In the genomic region with DNA sequence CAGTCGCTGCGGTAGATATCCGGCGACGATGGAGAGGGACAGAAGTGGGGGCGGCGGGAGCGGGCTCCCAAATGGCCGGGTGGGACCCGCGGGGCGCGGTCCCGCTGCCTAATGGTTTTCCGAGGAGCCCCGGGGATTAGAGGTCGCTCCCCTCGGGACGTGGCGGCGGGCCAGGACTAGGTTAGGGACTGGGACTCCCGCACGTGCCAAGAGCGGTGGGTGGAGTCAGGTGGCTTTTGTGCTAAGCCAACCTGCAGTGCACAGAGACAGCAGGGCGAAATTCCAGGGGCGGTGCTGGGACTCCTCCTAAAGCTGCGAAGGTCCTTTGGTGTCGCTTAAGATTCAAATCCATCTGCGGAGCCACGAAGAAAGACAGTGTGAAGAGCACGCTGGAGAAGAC, we compare ENCODE assay signal across 9 mouse cellular contexts. TPM values are rescaled to one million over a fixed set of nuclear protein-coding genes. Genes with fewer than 3 reads are reported as not detected.
DNase-seq lines count a peak whose midpoint lies in the region; ATAC-seq and TF ChIP-seq lines count a peak whose summit lies in the region.
"Had no signal": no experiment of that assay in that cellular context is flagged by ENCODE, and none has a peak within 500 bp of the region (broad histone marks: within the 10 kb centered on the region; RNA-seq: fewer than 3 reads in every experiment).

No protein-coding gene starts in this region.

- H3K27ac ChIP-seq in gastrocnemius, adult 2 months: no peak overlapping the region
- H3K27ac ChIP-seq in heart, embryonic 14.5 days (replicated peaks in 1 of 2; ENCODE audit: control insufficient read depth in 1 of 2, insufficient read depth in 1 of 2, low read depth in 2 of 2, low read length in 2 of 2): no peak overlapping the region
- H3K27ac ChIP-seq in kidney, postnatal 0 days: no peak overlapping the region

- 0 out of 2 replicates have a peak overlapping the region, but pooled peaks have one; percentile 9 for H3K9ac ChIP-seq in heart, embryonic 14.5 days (ENCODE audit: low read length)
- H3K9ac ChIP-seq in kidney, postnatal 0 days (ENCODE audit: low read depth, low read length): peak overlapping the region; percentile 15; the same call in 1 of the 2 replicates

- DNase-seq in gastrocnemius, adult 2 months: peak; percentile 61
- no peak for DNase-seq in gastrocnemius, postnatal 4 days (ENCODE audit: low spot score in 2 of 2)
- DNase-seq in brain, adult 2 months (ENCODE audit: low read depth, low spot score): peak; percentile 8
- DNase-seq in kidney, postnatal 0 days (ENCODE audit: low spot score): no peak
- peak; percentile 59 for DNase-seq in lung, postnatal 14 days
- peak; percentile 36 for DNase-seq in testis, postnatal 14 days (ENCODE audit: low spot score)
- DNase-seq in thymus, postnatal 14 days: no peak

- H3K9me3 ChIP-seq in heart, embryonic 14.5 days (ENCODE audit: control insufficient read depth, low read length): no peaks in the 10 kb centered on the region
- H3K9me3 ChIP-seq in kidney, postnatal 0 days (replicated peaks; ENCODE audit: low read length): no peaks in the 10 kb centered on the region

- H3K36me3 ChIP-seq in heart, embryonic 14.5 days (ENCODE audit: control insufficient read depth, insufficient read depth, low read length): no peaks in the 10 kb centered on the region
- H3K36me3 ChIP-seq in kidney, postnatal 0 days (ENCODE audit: insufficient read depth, low read length): no peaks in the 10 kb centered on the region

- 2% methylated on average over 31 of the region's 31 CpGs for WGBS in heart, embryonic 14.5 days
- WGBS in kidney, postnatal 0 days: 1% methylated on average over 30 of the region's 31 CpGs

- H3K4me3 ChIP-seq in gastrocnemius, adult 2 months: peak overlapping the region; percentile 36
- peak overlapping the region; percentile 4 to 29; a peak in 3 of 4 replicates for H3K4me3 ChIP-seq in heart, embryonic 14.5 days (ENCODE audit: control insufficient read depth in 1 of 2, insufficient read depth in 1 of 2, low read depth in 1 of 2, low read length in 2 of 2)
- peak overlapping the region; percentile 5; the same call in 1 of the 2 replicates for H3K4me3 ChIP-seq in kidney, postnatal 0 days (replicated peaks; ENCODE audit: low read depth, low read length)

- intact Hi-C loops in gastrocnemius, adult 2 months (cut with DNase I): no loop called here

- no peak for TF ChIP-seq CTCF in gastrocnemius, adult 2 months (IDR thresholded peaks at IDR 0.05)
- no peak for TF ChIP-seq CTCF in kidney, postnatal 0 days (IDR thresholded peaks at IDR 0.05; ENCODE audit: low read depth)

- H3K27me3 ChIP-seq in heart, embryonic 14.5 days (ENCODE audit: control insufficient read depth, insufficient read depth, low read length): peaks cover 48% of the 10 kb centered on the region
- 0 out of 2 replicates have a peak, but pooled peaks cover 12% of the 10 kb centered on the region for H3K27me3 ChIP-seq in kidney, postnatal 0 days (ENCODE audit: insufficient read depth, low read length)

- ATAC-seq in heart, embryonic 14.5 days (ENCODE audit: insufficient number of reproducible peaks, insufficient read depth, low FRiP score, low read depth): 0 out of 2 replicates have a peak, but pooled peaks have one; percentile 38
- ATAC-seq in kidney, postnatal 0 days (replicated peaks; ENCODE audit: low FRiP score, low read depth): no peak

- peak overlapping the region; percentile 65 for H3K4me2 ChIP-seq in heart, embryonic 14.5 days (ENCODE audit: low read length)
- peak overlapping the region; percentile 45 for H3K4me2 ChIP-seq in kidney, postnatal 0 days (ENCODE audit: low read length)

- H3K4me1 ChIP-seq in heart, embryonic 14.5 days (ENCODE audit: control insufficient read depth in 2 of 2, insufficient read depth in 2 of 2, low read length in 2 of 2): peaks cover 0 to 8% of the 10 kb centered on the region in 2 experiments; a peak in 3 of 4 replicates
- peaks cover 8% of the 10 kb centered on the region; the same call in 1 of the 2 replicates for H3K4me1 ChIP-seq in kidney, postnatal 0 days (replicated peaks; ENCODE audit: insufficient read depth, low read length)

RNA-seq across cellular contexts. Expression of a gene that starts 37.9 kb away (rescaled TPM):
- total RNA-seq in gastrocnemius, adult 2 months (2021): not detected
- total RNA-seq in gastrocnemius, postnatal 4 days (2021): not detected
- not detected in 2 replicates for polyA plus RNA-seq in heart, embryonic 14.5 days (2014; fragmentation: Nextera tagmentation; extraction: Ambion mirVana)
- 0.09 TPM in 1 of 2 replicates, not detected in the other for polyA plus RNA-seq in kidney, postnatal 0 days (2015; fragmentation: Nextera tagmentation; extraction: Ambion mirVana)
- total RNA-seq: CH12.LX had no signal

Comparison
In these comparisons a context has a peak if more than half of its experiments do, and no peak if none do; other contexts are left out.
1. DNase-seq: peak in gastrocnemius, adult 2 months (single experiment), brain, adult 2 months (single experiment), lung, postnatal 14 days (single experiment) and testis, postnatal 14 days (single experiment); none in gastrocnemius, postnatal 4 days (0 of 2), kidney, postnatal 0 days (single experiment) and thymus, postnatal 14 days (single experiment).
2. Peak in every context shown above with its lines, with median percentiles within 50 percentile points of each other: H3K4me3 ChIP-seq.